Mouse (Mus musculus) embryonic facial prominence, embryonic 14.5 days (tissue): Measurements from ENCODE around the gene Hlx. TPM values are rescaled to one million over a fixed set of nuclear protein-coding genes. Genes with fewer than 3 reads are reported as not detected.

Source experiments
- ATAC-seq: fragments of 200-750 bp; cut with Nextera tagmentation; 2 replicates; pipeline ENCODE4 v1.8.0; 2017; ENCODE audit warnings: low read depth, moderate number of reproducible peaks, moderate TSS enrichment
- DNase-seq: peaks from one replicate; pipeline ENCODE4 v3.0.0-alpha.2; 2015; ENCODE audit warnings: low spot score
- H3K27ac ChIP-seq: fragments of 300-500 bp; sonication (generic); replicated peaks from 2 replicates; pipeline ENCODE4 v1.5.1; 2014; ENCODE audit warnings: low read depth, mild to moderate bottlenecking, low read length, moderate library complexity
- H3K27me3 ChIP-seq: fragments of 300-500 bp; sonication (generic); replicated peaks from 2 replicates; pipeline ENCODE4 v1.6.1; 2014; ENCODE audit warnings: low read length; ENCODE audit not compliant: control insufficient read depth, insufficient read depth
- H3K36me3 ChIP-seq: fragments of 300-500 bp; sonication (generic); 2 replicates; pipeline ENCODE4 v1.6.1; 2014; ENCODE audit warnings: low read length, mixed read lengths; ENCODE audit not compliant: control insufficient read depth, insufficient read depth
- H3K4me1 ChIP-seq: fragments of 300-500 bp; sonication (generic); 2 replicates; pipeline ENCODE4 v1.6.1; 2014; ENCODE audit warnings: antibody characterized with exemption, low read length; ENCODE audit not compliant: control insufficient read depth, insufficient read depth
- H3K4me2 ChIP-seq: fragments of 300-500 bp; sonication (generic); 2 replicates; pipeline ENCODE4 v1.6.1; 2014; ENCODE audit warnings: low read depth, mild to moderate bottlenecking, low read length, moderate library complexity, mixed read lengths
- H3K4me3 ChIP-seq: fragments of 300-500 bp; sonication (generic); 2 replicates; pipeline ENCODE4 v1.5.1; 2014; ENCODE audit warnings: low read depth, mild to moderate bottlenecking, low read length
- H3K9ac ChIP-seq: fragments of 300-500 bp; sonication (generic); 2 replicates; pipeline ENCODE4 v1.6.1; 2014; ENCODE audit warnings: low read depth, mild to moderate bottlenecking, low read length, moderate library complexity, mixed read lengths
- H3K9me3 ChIP-seq: fragments of 300-500 bp; sonication (generic); 2 replicates; pipeline ENCODE4 v1.6.1; 2016; ENCODE audit warnings: low read length; ENCODE audit not compliant: control insufficient read depth
- WGBS: fragments of 180-500 bp; shearing (Covaris S2); extraction: QIAGEN DNeasy Blood & Tissue Kit; methylation state at CpG from one replicate; pipeline ENCODE4 v1.1.7; 2014; 5-methylcytosine and 5-hydroxymethylcytosine counted together
- polyA plus RNA-seq: library from polyadenylated mRNA; unstranded; fragments of >200 nt; fragmentation: Nextera tagmentation; extraction: Ambion mirVana; gene quantifications from 2 replicates; pipeline ENCODE4 v1.2.1, GENCODE M21; 2014

Hlx gene
- polyA plus RNA-seq, 1 experiment from 2014 or later = 14.4 TPM

DNA sequence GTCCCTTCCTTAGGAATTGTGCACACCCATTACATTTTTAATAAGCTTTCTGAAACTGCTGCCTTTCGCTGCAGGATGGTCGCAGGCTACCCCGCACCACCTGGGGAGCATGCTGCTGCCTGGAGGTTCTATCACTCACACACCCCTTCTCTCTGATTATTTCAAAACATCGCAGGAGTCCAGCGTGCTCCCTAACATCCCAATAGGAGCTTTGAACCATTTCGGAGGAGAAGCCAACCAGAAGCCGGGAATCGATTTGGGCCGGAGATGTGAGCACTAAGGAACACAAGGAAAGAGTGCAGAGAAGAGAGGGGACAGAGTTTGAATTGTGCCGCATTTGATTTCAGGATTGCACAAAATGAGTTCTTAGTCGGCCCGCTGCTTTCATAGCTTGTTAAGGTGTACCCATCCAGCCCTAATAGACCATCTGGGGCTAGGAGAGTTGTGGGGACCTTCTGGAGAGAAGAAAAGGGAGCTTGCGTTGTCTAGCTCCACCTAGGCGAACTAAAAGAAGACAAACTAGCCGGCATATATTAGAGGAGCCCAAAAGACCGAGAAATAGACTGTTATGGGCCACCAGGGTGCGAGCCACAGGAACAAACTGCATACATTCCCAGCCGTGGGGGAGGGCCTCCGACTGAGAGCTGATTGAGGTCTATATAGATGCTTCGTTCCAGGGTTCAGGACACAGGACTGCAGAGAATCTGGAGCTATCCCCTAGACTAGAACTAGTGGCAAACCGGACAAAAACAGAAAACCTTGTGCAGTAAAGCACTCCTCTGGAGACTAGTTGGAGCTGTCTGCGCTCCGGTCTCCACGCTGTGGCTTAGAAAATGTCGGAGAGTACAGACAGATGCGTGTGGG, 12.0 kb downstream of the Hlx start:
- 2% methylated on average over 26 of the region's 26 CpGs for WGBS
- H3K36me3 ChIP-seq = no peaks in the 10 kb centered on the region
- no peaks in the 10 kb centered on the region for H3K4me1 ChIP-seq
- no peak overlapping the region for H3K4me2 ChIP-seq
- H3K9ac ChIP-seq = no peak overlapping the region
- no peak overlapping the region for H3K27ac ChIP-seq
- H3K27me3 ChIP-seq = peaks cover 98% of the 10 kb centered on the region
- no peak for DNase-seq
- H3K4me3 ChIP-seq = 0 out of 2 replicates have a peak overlapping the region, but pooled peaks have one; percentile 1
- ATAC-seq = no peak
- no peaks in the 10 kb centered on the region for H3K9me3 ChIP-seq

DNA sequence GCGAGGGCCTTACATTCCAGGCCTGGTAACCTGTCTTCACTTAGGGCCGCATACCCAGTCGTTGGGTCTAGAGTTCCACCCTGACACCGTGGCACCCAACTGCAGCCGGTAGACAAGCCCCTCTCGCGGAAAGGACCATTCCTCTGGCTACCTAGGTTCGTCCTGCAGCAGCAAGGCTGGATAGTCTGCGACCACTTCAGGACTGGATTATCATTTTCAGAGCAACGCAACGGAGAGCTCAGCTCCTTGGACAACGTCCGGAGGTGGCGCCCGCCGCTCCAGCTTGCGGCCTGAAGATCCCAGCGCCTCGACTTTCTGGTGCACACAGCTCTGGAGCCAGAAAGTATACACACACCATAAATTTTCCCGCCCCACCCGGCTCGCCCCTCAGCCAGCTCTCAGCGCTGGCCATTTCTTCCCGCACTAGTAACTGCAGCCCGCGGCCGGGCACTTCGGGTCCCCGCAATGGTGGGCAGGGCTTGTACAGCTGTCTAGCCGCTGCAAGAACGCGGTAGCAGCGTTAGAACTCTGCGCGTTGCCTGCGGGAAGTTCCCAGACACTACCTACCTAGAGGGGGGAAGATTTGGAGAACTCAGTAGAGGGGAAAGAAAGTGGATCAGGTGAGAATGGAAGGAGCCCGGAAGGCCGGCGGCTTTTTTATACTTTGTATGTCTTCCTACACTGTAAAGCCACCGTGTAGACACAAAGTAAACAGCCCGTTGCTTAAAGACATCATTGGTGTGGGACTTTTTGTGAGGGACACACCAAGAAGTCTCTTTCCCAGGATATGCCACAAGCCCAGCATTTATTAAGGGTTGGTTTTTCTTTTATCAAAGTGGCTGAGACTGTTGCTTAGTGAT, 13.9 kb downstream of the Hlx start:
- H3K27ac ChIP-seq = no peak overlapping the region
- H3K9ac ChIP-seq = no peak overlapping the region
- H3K4me2 ChIP-seq = peak overlapping the region; percentile 20
- no peak for DNase-seq
- peaks cover 98% of the 10 kb centered on the region for H3K27me3 ChIP-seq
- no peaks in the 10 kb centered on the region for H3K36me3 ChIP-seq
- no peaks in the 10 kb centered on the region for H3K4me1 ChIP-seq
- H3K9me3 ChIP-seq = no peaks in the 10 kb centered on the region
- H3K4me3 ChIP-seq = peak overlapping the region; percentile 7; the same call in 1 of the 2 replicates
- 1% methylated on average over 35 of the region's 41 CpGs for WGBS
- no peak for ATAC-seq

DNA sequence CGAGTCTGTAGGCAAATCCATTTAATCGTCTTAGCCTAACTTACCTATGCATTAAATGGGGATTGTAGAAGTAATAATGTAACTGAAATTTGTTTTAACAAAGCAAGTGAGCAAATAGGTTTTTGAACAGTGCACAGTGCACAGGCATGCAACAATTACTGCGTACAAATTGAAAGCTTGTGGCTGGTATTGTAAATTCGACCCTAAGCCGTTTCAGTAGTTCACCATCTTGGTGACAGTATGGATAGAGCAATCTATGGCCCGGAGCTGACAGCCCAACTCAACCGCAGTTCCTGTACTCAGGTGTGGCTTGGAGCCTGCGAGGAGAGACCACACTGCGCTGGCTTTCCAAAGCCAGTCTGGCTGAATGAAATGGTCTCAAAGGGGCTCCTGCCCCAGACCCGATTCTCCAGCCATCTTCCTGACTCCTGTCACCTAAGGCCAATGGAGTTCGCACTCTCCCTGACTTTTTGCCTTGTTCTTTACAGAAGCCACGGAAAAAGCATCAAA, 14.7 kb downstream of the Hlx start:
- Histone ChIP-seq H3K4me2 (no peak overlapping the region), H3K4me1 (no peaks in the 10 kb centered on the region), H3K27ac (no peak overlapping the region), H3K9me3 (no peaks in the 10 kb centered on the region), H3K36me3 (no peaks in the 10 kb centered on the region), H3K9ac (no peak overlapping the region), H3K4me3 (no peak overlapping the region), H3K27me3 (peaks cover 97% of the 10 kb centered on the region)
- DNase-seq (no peak), ATAC-seq (no peak)
- WGBS = 5% methylated on average over 12 of the region's 12 CpGs

DNA sequence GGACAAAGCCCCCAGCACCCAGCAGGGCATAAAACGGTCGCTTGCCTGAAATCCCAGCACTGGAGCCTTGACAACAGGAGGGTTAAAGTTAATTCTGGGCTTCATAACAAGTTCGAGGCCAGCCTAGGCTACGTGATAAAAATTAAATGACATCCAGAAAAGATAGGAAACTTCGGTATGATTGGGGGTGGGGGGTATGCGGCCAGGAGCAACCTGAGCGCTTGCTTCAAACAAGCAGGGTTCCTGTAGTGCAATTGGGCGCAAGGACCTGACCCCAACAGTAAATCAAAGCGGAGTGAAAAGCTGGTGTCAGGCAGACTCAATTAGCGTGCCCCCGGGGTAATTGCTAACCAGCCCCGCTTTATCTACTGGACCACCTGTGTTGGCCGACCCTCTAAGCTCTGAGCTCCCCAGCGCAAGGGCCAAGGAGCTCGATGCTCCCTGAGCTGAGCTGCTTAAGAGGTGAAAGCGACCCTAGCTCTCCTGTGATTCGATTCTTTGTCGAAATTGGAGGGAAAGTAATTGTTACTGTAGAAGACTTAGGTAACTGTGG, 15.3 kb downstream of the Hlx start:
- Histone ChIP-seq H3K9me3 (no peaks in the 10 kb centered on the region), H3K27me3 (peaks cover 97% of the 10 kb centered on the region), H3K27ac (no peak overlapping the region), H3K36me3 (no peaks in the 10 kb centered on the region), H3K4me3 (no peak overlapping the region), H3K9ac (no peak overlapping the region), H3K4me2 (no peak overlapping the region), H3K4me1 (no peaks in the 10 kb centered on the region)
- ATAC-seq = no peak
- DNase-seq = no peak
- WGBS = 1% methylated on average over 18 of the region's 18 CpGs

DNA sequence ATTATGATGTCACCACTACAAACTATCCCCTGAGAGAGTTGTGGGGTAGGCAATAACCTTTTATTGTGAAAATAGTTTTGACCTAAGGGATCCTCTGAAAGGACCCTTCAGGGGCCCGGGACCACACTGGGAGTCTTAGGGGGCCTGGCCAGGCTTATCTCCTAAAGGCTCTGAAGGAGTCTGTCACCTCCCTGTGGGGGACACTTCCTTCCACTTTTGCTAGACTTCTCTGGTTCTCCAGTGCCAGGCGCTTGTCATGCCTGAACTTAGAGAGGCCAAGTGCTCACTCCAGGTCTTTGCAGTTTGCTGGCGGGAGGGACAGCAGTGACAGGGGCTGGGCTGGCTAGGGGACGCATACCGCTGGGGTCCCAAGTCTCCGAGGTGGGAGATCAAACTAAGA, 16.3 kb downstream of the Hlx start:
- H3K9ac ChIP-seq = no peak overlapping the region
- H3K4me3 ChIP-seq = no peak overlapping the region
- no peak overlapping the region for H3K27ac ChIP-seq
- peaks cover 88% of the 10 kb centered on the region for H3K27me3 ChIP-seq
- no peaks in the 10 kb centered on the region for H3K36me3 ChIP-seq
- no peak overlapping the region for H3K4me2 ChIP-seq
- ATAC-seq (no peak), DNase-seq (no peak)
- no peaks in the 10 kb centered on the region for H3K9me3 ChIP-seq
- 4% methylated on average over 6 of the region's 6 CpGs for WGBS
- H3K4me1 ChIP-seq = no peaks in the 10 kb centered on the region

DNA sequence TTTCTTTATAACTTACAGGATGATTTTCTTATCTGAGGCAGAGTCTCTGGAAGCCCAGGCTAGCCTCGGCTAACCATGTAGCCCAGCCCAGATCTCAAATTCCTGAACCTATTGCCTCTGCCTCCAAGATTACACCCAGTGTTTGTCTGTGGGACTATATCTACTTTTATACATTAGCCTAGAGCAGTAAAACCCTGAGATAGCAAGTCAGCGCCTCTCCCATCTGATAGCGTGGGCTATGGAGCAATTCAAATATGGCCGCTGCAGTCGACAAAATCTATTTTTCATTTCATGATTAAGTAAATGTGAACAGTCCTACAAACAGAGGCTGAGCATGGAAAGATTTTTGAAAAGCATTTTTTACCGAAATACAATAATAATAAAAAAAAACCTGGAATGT, 16.7 kb downstream of the Hlx start:
- no peak for DNase-seq
- 25% methylated on average over 6 of the region's 6 CpGs for WGBS
- peaks cover 83% of the 10 kb centered on the region for H3K27me3 ChIP-seq
- H3K4me2 ChIP-seq = no peak overlapping the region
- H3K4me3 ChIP-seq = no peak overlapping the region
- no peak for ATAC-seq
- no peaks in the 10 kb centered on the region for H3K36me3 ChIP-seq
- H3K4me1 ChIP-seq = no peaks in the 10 kb centered on the region
- no peak overlapping the region for H3K9ac ChIP-seq
- no peak overlapping the region for H3K27ac ChIP-seq
- H3K9me3 ChIP-seq = no peaks in the 10 kb centered on the region

DNA sequence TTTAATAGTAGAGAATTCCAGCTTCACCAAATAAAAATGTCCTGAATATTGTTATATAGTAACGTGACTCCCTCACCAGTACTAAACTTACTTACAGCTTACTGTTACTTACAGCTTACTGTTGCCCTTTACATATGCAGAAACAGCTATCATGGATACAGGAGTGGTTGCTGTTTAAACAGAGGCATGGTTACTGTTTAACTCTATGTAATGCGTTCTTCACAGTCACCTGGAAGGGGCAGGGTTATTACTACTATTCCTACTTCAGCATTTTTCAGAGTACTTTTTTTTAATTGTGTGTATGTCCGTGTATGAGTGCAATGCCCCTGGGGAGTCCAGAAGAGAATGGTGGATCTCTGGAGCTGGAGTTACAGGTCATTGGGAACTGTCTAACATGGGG, 17.9 kb downstream of the Hlx start:
- Histone ChIP-seq H3K9ac (no peak overlapping the region), H3K9me3 (no peaks in the 10 kb centered on the region), H3K4me3 (no peak overlapping the region), H3K27ac (no peak overlapping the region), H3K4me2 (no peak overlapping the region), H3K4me1 (no peaks in the 10 kb centered on the region), H3K27me3 (peaks cover 76% of the 10 kb centered on the region), H3K36me3 (no peaks in the 10 kb centered on the region)
- DNase-seq (no peak), ATAC-seq (no peak)
- 31% methylated on average over 3 of the region's 3 CpGs for WGBS

DNA sequence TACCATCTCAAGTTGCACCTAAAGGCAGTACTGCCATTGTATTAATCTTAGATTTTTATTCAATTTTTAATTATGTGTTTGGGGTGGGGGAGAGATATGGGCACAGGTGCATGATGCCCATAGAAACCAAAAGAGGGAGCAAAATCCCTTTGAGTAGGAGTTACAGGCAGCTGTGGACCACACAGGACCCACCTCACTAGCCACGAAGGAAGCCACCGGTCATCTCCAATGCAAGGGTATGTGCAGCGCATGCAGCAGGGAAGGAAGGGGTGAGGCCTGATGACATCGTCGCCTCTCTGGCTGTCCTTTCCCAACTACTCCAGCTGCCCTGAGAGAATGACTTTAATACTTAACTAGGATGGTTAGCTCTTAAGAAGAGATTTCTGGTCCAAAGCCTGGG, 18.7 kb downstream of the Hlx start:
- no peak for ATAC-seq
- Histone ChIP-seq H3K27me3 (peaks cover 76% of the 10 kb centered on the region), H3K36me3 (no peaks in the 10 kb centered on the region), H3K4me2 (no peak overlapping the region), H3K4me3 (no peak overlapping the region), H3K27ac (no peak overlapping the region), H3K9me3 (no peaks in the 10 kb centered on the region), H3K4me1 (no peaks in the 10 kb centered on the region), H3K9ac (no peak overlapping the region)
- WGBS = 74% methylated on average over 5 of the region's 5 CpGs
- no peak for DNase-seq
